Mouse (Mus musculus) forebrain, embryonic 13.5 days (tissue): Measurements from ENCODE around the gene Trafd1. TPM values are rescaled to one million over a fixed set of nuclear protein-coding genes. Genes with fewer than 3 reads are reported as not detected.
"Not testable (repeated sequence)": the region's sequence is repeated elsewhere in the genome, so short reads cannot be mapped to it uniquely, and the experiment has no call there.

Source experiments
- ATAC-seq: fragments of 200-750 bp; cut with Nextera tagmentation; 2 replicates; pipeline ENCODE4 v1.8.0; 2017
- H3K27ac ChIP-seq: fragments of 300-500 bp; sonication (generic); 2 replicates; pipeline ENCODE4 v1.5.1; 2015; ENCODE audit warnings: inconsistent platforms, mild to moderate bottlenecking, moderate library complexity
- H3K27me3 ChIP-seq: fragments of 300-500 bp; sonication (generic); 2 replicates; pipeline ENCODE4 v1.6.1; 2015; ENCODE audit warnings: mild to moderate bottlenecking, inconsistent platforms
- H3K36me3 ChIP-seq: fragments of 300-500 bp; sonication (generic); 2 replicates; pipeline ENCODE4 v1.6.1; 2015; ENCODE audit warnings: mild to moderate bottlenecking, inconsistent platforms; ENCODE audit not compliant: poor library complexity, severe bottlenecking
- H3K4me1 ChIP-seq: fragments of 300-500 bp; sonication (generic); 2 replicates; pipeline ENCODE4 v1.6.1; 2015; ENCODE audit warnings: inconsistent platforms
- H3K4me2 ChIP-seq: fragments of 300-500 bp; sonication (generic); 2 replicates; pipeline ENCODE4 v1.6.1; 2015; ENCODE audit warnings: inconsistent platforms, mild to moderate bottlenecking, moderate library complexity
- H3K4me3 ChIP-seq: fragments of 300-500 bp; sonication (generic); 2 replicates; pipeline ENCODE4 v1.5.1; 2015; ENCODE audit warnings: mild to moderate bottlenecking, inconsistent platforms
- H3K9ac ChIP-seq: fragments of 300-500 bp; sonication (generic); 2 replicates; pipeline ENCODE4 v1.6.1; 2015; ENCODE audit warnings: mild to moderate bottlenecking, inconsistent platforms
- H3K9me3 ChIP-seq: fragments of 300-500 bp; sonication (generic); replicated peaks from 2 replicates; pipeline ENCODE4 v1.6.1; 2016; ENCODE audit warnings: inconsistent platforms
- WGBS: fragments of 180-500 bp; shearing (Covaris S2); methylation state at CpG from one replicate; pipeline ENCODE4 v1.1.7; 2015; 5-methylcytosine and 5-hydroxymethylcytosine counted together
- polyA plus RNA-seq: library from polyadenylated mRNA; unstranded; fragments of >200 nt; fragmentation: Nextera tagmentation; extraction: Ambion mirVana; gene quantifications from 2 replicates; pipeline ENCODE4 v1.2.1, GENCODE M21; 2015

Trafd1 gene
- polyA plus RNA-seq, 1 experiment from 2014 or later: 111 TPM

DNA sequence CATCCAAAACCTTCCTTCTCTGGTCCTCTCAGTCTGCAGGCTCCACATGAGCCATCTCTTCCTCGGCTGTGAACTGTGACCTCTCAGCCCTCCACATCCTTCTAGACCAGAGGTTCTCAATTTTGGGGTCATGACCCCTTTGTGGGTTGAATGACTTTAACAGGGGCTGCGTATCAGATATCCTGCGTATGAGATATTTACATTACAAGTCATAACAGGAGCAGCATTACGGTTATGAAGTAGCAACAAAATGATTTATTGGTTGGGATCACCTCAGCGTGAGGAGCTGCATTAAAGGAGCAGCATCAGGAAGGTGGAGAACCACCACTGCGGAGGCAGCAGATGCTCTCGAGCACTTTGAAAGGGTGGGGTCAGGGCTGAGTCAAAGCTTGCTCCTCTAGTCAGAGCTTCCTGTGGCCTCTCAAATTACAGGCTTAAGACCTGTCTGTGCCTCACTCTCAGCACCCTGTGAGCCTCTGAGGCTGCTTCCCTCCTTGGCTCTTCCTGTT, 44.4 kb downstream of the Trafd1 start:
- H3K4me2 ChIP-seq: no peak overlapping the region
- no peaks in the 10 kb centered on the region for H3K9me3 ChIP-seq
- no peaks in the 10 kb centered on the region for H3K27me3 ChIP-seq
- H3K4me1 ChIP-seq: no peaks in the 10 kb centered on the region
- 75% methylated on average over 7 of the region's 7 CpGs for WGBS
- peaks cover 97% of the 10 kb centered on the region for H3K36me3 ChIP-seq
- no peak overlapping the region for H3K4me3 ChIP-seq
- H3K9ac ChIP-seq: no peak overlapping the region
- no peak for ATAC-seq
- H3K27ac ChIP-seq: no peak overlapping the region

GRCm38 (mm10) chr5:121339507-121340230, 45.8 kb downstream of the Trafd1 start:
- Histone ChIP-seq H3K4me2 (no peak overlapping the region), H3K9ac (no peak overlapping the region), H3K4me1 (no peaks in the 10 kb centered on the region), H3K27ac (no peak overlapping the region), H3K4me3 (no peak overlapping the region), H3K27me3 (no peaks in the 10 kb centered on the region), H3K9me3 (no peaks in the 10 kb centered on the region), H3K36me3 (peaks cover 97% of the 10 kb centered on the region)
- 91% methylated on average over 7 of the region's 7 CpGs for WGBS
- no peak for ATAC-seq

DNA sequence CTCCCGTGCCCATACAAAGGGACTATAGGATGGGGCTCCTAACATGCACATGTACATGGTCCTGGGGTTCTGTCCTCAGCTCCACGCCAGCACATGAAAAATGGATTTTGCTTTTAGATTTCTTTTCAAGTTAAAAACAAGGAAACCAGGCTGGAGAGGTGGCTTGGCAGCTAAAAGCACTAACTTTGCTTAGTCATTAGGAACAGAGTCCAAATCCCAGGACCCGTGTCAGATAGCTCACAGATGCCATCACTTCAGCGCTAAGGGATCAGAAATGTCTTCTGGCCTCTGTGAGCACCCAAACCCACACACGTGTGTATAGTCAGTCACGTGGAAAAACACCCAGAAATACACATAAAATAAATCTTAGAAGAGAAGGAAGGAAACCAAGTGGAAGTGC, 48.7 kb downstream of the Trafd1 start:
- H3K27ac ChIP-seq: no peak overlapping the region

GRCm38 (mm10) chr5:121336009-121336408, 49.4 kb downstream of the Trafd1 start:
- Histone ChIP-seq H3K36me3 (peaks cover 97% of the 10 kb centered on the region), H3K4me2 (no peak overlapping the region), H3K9ac (no peak overlapping the region), H3K4me3 (no peak overlapping the region), H3K27me3 (no peaks in the 10 kb centered on the region), H3K4me1 (no peaks in the 10 kb centered on the region), H3K9me3 (no peaks in the 10 kb centered on the region), H3K27ac (no peak overlapping the region)
- WGBS: 80% methylated on average over 3 of the region's 3 CpGs
- ATAC-seq: no peak

More for the DNA sequence above, 48.7 kb downstream of the Trafd1 start:
- peaks cover 97% of the 10 kb centered on the region for H3K36me3 ChIP-seq
- 95% methylated on average over 6 of the region's 6 CpGs for WGBS
- no peaks in the 10 kb centered on the region for H3K4me1 ChIP-seq
- no peaks in the 10 kb centered on the region for H3K9me3 ChIP-seq
- no peak overlapping the region for H3K9ac ChIP-seq
- H3K4me2 ChIP-seq: no peak overlapping the region
- no peak for ATAC-seq
- no peaks in the 10 kb centered on the region for H3K27me3 ChIP-seq
- H3K4me3 ChIP-seq: no peak overlapping the region

GRCm38 (mm10) chr5:121335426-121335825, 50.0 kb downstream of the Trafd1 start:
- Histone ChIP-seq H3K27ac (no peak overlapping the region), H3K36me3 (peaks cover 97% of the 10 kb centered on the region), H3K4me2 (no peak overlapping the region), H3K4me3 (no peak overlapping the region), H3K4me1 (no peaks in the 10 kb centered on the region), H3K9ac (no peak overlapping the region), H3K9me3 (no peaks in the 10 kb centered on the region), H3K27me3 (no peaks in the 10 kb centered on the region)
- ATAC-seq: no peak
- WGBS: 96% methylated on average over 4 of the region's 4 CpGs

- Histone ChIP-seq H3K4me2 (no peak overlapping the region), H3K27ac (no peak overlapping the region), H3K36me3 (peaks cover 93% of the 10 kb centered on the region), H3K4me1 (no peaks in the 10 kb centered on the region), H3K9ac (no peak overlapping the region), H3K4me3 (no peak overlapping the region), H3K9me3 (no peaks in the 10 kb centered on the region), H3K27me3 (no peaks in the 10 kb centered on the region)
- 90% methylated on average over 5 of the region's 5 CpGs for WGBS
- no peak for ATAC-seq
These were observed 51.0 kb downstream of the Trafd1 start for GRCm38 (mm10) chr5:121334454-121334853.

- H3K4me1 ChIP-seq: no peaks in the 10 kb centered on the region
- no peak for ATAC-seq
- WGBS: 96% methylated on average over 9 of the region's 9 CpGs
- no peak overlapping the region for H3K9ac ChIP-seq
- no peak overlapping the region for H3K4me3 ChIP-seq
- no peak overlapping the region for H3K27ac ChIP-seq
- H3K27me3 ChIP-seq: no peaks in the 10 kb centered on the region
- H3K36me3 ChIP-seq: peaks cover 93% of the 10 kb centered on the region
- H3K9me3 ChIP-seq: no peaks in the 10 kb centered on the region
- no peak overlapping the region for H3K4me2 ChIP-seq
These were observed 51.5 kb downstream of the Trafd1 start for GRCm38 (mm10) chr5:121333976-121334375.

- H3K27me3 ChIP-seq: no peaks in the 10 kb centered on the region
- no peaks in the 10 kb centered on the region for H3K9me3 ChIP-seq
- H3K9ac ChIP-seq: no peak overlapping the region
- 94% methylated on average over 10 of the region's 10 CpGs for WGBS
- no peak overlapping the region for H3K4me2 ChIP-seq
- no peak overlapping the region for H3K4me3 ChIP-seq
- H3K36me3 ChIP-seq: peaks cover 88% of the 10 kb centered on the region
- no peak overlapping the region for H3K27ac ChIP-seq
- H3K4me1 ChIP-seq: no peaks in the 10 kb centered on the region
- no peak for ATAC-seq
These were observed 53.7 kb downstream of the Trafd1 start for GRCm38 (mm10) chr5:121331731-121332130.

- not testable (repeated sequence) for H3K9me3 ChIP-seq, H3K9ac ChIP-seq, H3K4me1 ChIP-seq, ATAC-seq, H3K27me3 ChIP-seq, H3K27ac ChIP-seq
- peaks cover 90% of the 10 kb centered on the region for H3K36me3 ChIP-seq
- 0 out of 2 replicates have a peak overlapping the region, but pooled peaks have one; percentile 7 for H3K4me3 ChIP-seq
- WGBS: 47% methylated on average over 13 of the region's 19 CpGs
- peak overlapping the region; percentile 37; the same call in 1 of the 2 replicates for H3K4me2 ChIP-seq
These were observed 55.1 kb downstream of the Trafd1 start for GRCm38 (mm10) chr5:121330154-121330816.

DNA sequence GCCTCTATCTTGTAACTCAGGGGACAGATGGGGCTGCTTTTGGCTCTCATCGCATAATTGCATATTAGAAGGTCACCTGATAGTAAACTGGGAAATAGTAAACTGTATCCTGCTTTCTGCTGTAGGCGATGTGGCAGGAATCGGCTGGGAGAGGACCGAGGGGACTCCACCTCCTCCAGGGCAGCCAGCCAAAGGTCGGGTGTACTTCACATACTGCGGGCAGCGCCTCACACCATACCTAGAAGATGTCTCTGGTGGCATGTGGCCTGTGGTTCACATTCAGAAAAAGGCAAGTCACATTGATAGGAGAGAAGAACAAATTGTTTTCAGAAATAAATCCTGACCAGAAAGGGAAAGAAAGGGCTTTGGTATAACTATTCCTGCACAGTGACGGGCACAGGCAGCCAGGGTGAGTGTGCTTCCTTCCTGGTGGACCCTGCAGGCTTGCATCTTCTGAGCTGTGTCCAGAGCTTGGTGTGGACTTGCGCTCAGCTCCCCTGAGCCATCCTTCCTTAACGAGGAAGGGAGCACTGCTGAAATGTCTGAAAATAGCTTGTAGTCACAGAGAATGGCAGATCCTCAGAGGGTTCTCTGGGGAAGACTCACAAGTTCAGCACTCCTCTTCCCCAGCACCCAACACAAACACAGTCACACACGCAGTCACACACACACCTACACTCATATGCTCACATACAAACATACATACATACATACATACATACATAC, 55.9 kb downstream of the Trafd1 start:
- Histone ChIP-seq H3K4me2 (peak overlapping the region; percentile 37), H3K4me3 (0 out of 2 replicates have a peak overlapping the region, but pooled peaks have one; percentile 7), H3K27me3 (no peaks in the 10 kb centered on the region), H3K36me3 (peaks cover 88% of the 10 kb centered on the region), H3K9ac (no peak overlapping the region), H3K9me3 (no peaks in the 10 kb centered on the region), H3K27ac (no peak overlapping the region), H3K4me1 (no peaks in the 10 kb centered on the region)
- ATAC-seq: no peak
- WGBS: 85% methylated on average over 11 of the region's 11 CpGs

- no peaks in the 10 kb centered on the region for H3K4me1 ChIP-seq
- no peak overlapping the region for H3K9ac ChIP-seq
- no peak overlapping the region for H3K27ac ChIP-seq
- ATAC-seq: no peak
- no peak overlapping the region for H3K4me3 ChIP-seq
- H3K36me3 ChIP-seq: peaks cover 88% of the 10 kb centered on the region
- no peak overlapping the region for H3K4me2 ChIP-seq
- WGBS: 87% methylated on average over 14 of the region's 14 CpGs
- no peaks in the 10 kb centered on the region for H3K9me3 ChIP-seq
- no peaks in the 10 kb centered on the region for H3K27me3 ChIP-seq
These were observed 59.2 kb downstream of the Trafd1 start for GRCm38 (mm10) chr5:121326079-121326805.
